Mouse (Mus musculus) stomach, embryonic 16.5 days (tissue): ENCODE measurements around the gene Plbd2. TPM values are rescaled to one million over a fixed set of nuclear protein-coding genes. Genes with fewer than 3 reads are reported as not detected.
"Not testable (repeated sequence)": the region's sequence is repeated elsewhere in the genome, so short reads cannot be mapped to it uniquely, and the experiment has no call there.

Source experiments
- ATAC-seq: fragments of 200-750 bp; cut with Nextera tagmentation; 2 replicates; pipeline ENCODE4 v1.8.0; 2017; ENCODE audit warnings: moderate number of reproducible peaks, moderate TSS enrichment; ENCODE audit not compliant: insufficient read depth, low FRiP score
- H3K27ac ChIP-seq: fragments of 300-500 bp; sonication (generic); 2 replicates; pipeline ENCODE4 v1.5.1; 2014; ENCODE audit warnings: low read length
- H3K27me3 ChIP-seq: fragments of 300-500 bp; sonication (generic); 2 replicates; pipeline ENCODE4 v1.6.1; 2014; ENCODE audit warnings: low read length, control low read depth, mixed read lengths; ENCODE audit not compliant: control insufficient read depth, insufficient read depth
- H3K36me3 ChIP-seq: fragments of 300-500 bp; sonication (generic); 2 replicates; pipeline ENCODE4 v1.6.1; 2014; ENCODE audit warnings: low read length; ENCODE audit not compliant: control insufficient read depth, insufficient read depth
- H3K4me1 ChIP-seq: fragments of 300-500 bp; sonication (generic); 2 replicates; pipeline ENCODE4 v1.6.1; 2014; ENCODE audit warnings: low read length, control low read depth, mixed read lengths; ENCODE audit not compliant: control insufficient read depth, insufficient read depth
- H3K4me2 ChIP-seq: fragments of 300-500 bp; sonication (generic); 2 replicates; pipeline ENCODE4 v1.6.1; 2014; ENCODE audit warnings: low read depth, low read length, mixed read lengths
- H3K4me3 ChIP-seq: fragments of 300-500 bp; sonication (generic); replicated peaks from 2 replicates; pipeline ENCODE4 v1.5.1; 2014; ENCODE audit warnings: mild to moderate bottlenecking, low read length
- H3K9ac ChIP-seq: fragments of 300-500 bp; sonication (generic); 2 replicates; pipeline ENCODE4 v1.6.1; 2014; ENCODE audit warnings: low read length
- H3K9me3 ChIP-seq: fragments of 300-500 bp; sonication (generic); replicated peaks from 2 replicates; pipeline ENCODE4 v1.6.1; 2016; ENCODE audit warnings: low read length, control low read depth; ENCODE audit not compliant: control insufficient read depth
- WGBS: fragments of 180-500 bp; shearing (Covaris S2); extraction: QIAGEN DNeasy Blood & Tissue Kit; methylation state at CpG from one replicate; pipeline ENCODE4 v1.1.7; 2014; 5-methylcytosine and 5-hydroxymethylcytosine counted together
- polyA plus RNA-seq: library from polyadenylated mRNA; unstranded; fragments of >200 nt; fragmentation: Nextera tagmentation; extraction: Ambion mirVana; gene quantifications from 2 replicates; pipeline ENCODE4 v1.2.1, GENCODE M21; 2015

Gene Plbd2
- polyA plus RNA-seq, 1 experiment from 2014 or later = 40.3 TPM

DNA sequence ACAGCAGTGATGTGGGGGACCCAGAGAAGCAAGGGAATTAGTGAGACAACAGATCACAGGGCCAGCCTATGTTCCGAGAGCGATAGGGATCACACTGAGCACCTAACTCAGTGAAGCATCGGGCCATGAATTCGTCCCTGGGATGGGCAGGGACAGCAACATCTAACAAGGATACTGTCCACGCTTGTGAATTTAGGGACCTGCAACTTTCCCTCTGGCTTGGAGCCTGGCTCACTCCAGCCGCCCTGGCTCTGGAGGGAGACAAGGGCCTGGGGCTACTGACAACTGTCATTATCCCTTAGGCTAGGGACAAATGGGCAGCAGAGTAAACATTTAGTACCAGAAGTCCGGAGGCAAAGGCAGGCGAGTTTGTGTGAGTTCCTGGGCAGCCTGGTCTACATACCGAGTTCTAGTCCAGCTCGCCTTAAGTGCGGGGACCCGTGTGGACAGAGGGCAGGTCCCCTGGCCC lies 716 bp downstream of the Plbd2 start:
- H3K4me2 ChIP-seq = peak overlapping the region; percentile 90
- peak overlapping the region; percentile 96 for H3K9ac ChIP-seq
- H3K36me3 ChIP-seq = no peaks in the 10 kb centered on the region
- peak overlapping the region; percentile 93 for H3K4me3 ChIP-seq
- no peaks in the 10 kb centered on the region for H3K9me3 ChIP-seq
- ATAC-seq = no peak
- 6% methylated on average over 12 of the region's 12 CpGs for WGBS
- H3K27ac ChIP-seq = no peak overlapping the region
- no peaks in the 10 kb centered on the region for H3K27me3 ChIP-seq
- H3K4me1 ChIP-seq = peaks cover 17% of the 10 kb centered on the region

DNA sequence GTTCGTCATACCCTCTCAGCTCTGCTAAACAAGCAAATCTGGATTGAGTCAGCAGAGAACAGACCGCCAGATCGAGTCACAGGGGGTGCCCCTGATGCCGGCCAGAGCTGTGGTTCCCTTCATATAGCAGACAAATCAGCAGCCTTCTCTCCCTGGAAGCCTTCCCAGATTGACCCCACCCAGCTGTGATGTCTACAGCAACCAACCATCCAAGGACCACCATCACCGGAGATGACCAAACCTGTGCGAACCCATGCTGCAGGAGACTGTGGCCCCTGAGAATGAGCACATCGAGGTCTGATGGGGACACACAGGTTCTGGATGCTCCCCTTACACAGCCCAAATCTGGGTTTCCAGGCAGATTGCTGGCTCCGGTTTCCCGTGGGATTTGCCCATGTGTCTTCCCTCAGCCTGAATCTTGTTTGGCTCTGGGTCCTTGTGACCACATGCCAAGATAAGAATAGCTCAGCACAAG lies 1.2 kb downstream of the Plbd2 start:
- WGBS = 56% methylated on average over 9 of the region's 9 CpGs
- ATAC-seq = no peak
- Histone ChIP-seq H3K4me2 (peak overlapping the region; percentile 90), H3K36me3 (no peaks in the 10 kb centered on the region), H3K27ac (no peak overlapping the region), H3K4me3 (peak overlapping the region; percentile 93), H3K27me3 (no peaks in the 10 kb centered on the region), H3K9ac (peak overlapping the region; percentile 96), H3K4me1 (peaks cover 17% of the 10 kb centered on the region), H3K9me3 (no peaks in the 10 kb centered on the region)

DNA sequence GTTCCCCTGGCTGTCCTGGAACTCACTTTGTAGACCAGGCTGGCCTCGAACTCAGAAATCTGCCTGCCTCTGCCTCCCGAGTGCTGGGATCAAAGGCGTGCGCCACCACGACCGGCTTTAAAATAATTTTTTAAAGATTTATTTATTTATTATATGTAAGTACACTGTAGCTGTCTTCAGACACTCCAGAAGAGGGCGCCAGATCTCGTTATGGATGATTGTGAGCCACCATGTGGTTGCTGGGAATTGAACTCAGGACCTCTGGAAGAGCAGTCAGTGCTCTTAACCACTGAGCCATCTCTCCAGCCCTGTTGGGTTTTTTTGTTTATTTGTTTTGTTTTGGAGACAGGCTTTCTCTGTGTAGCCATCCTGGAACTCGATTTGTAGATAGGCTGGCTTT lies 2.8 kb downstream of the Plbd2 start:
- H3K4me2 ChIP-seq, H3K27me3 ChIP-seq, H3K27ac ChIP-seq, H3K36me3 ChIP-seq, H3K9ac ChIP-seq, H3K9me3 ChIP-seq, ATAC-seq, H3K4me3 ChIP-seq: not testable (repeated sequence)
- WGBS = 86% methylated on average over 9 of the region's 9 CpGs
- peaks cover 17% of the 10 kb centered on the region for H3K4me1 ChIP-seq

DNA sequence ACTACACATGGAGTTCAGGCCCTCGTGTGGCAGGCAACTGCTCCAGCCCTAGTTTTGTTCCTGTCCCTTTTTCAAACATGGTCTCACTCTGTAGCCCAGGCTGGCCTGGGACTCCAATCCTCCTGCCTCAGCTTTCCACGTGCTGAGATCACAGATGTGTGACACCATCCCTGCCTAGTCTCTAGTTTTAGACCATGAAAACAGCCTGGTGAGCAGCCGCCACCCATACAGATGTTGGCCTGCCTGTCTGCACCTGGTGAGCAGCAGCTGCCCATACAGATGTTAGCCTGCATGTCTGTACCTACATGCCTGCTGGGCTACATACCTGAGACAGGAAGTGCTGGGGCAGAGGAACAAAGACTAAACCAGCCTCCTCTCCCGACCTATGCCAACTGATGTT lies 4.2 kb downstream of the Plbd2 start:
- H3K27ac ChIP-seq = no peak overlapping the region
- 85% methylated on average over 4 of the region's 4 CpGs for WGBS
- no peaks in the 10 kb centered on the region for H3K36me3 ChIP-seq

DNA sequence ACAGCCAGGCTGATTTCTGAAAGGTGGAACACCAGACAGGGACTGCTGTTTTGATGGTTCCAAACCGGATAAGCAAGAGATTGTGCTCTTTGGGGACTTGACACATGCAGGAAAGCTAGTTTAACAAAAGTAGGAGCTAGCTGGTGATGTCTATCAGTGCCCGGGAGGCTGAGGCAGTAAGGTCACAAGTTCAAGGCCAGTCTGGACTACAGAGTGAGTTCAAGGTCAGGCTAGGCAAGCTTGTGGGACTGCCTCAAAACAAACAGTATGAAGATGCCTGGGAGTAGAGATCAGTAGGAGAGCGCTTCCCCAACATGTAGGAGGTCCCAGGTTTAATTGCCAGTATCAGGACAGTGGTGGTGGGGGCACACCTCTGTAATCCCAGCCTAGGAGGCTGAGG lies 6.4 kb downstream of the Plbd2 start:
- ATAC-seq = no peak
- WGBS = 81% methylated on average over 3 of the region's 3 CpGs
- Histone ChIP-seq H3K4me3 (no peak overlapping the region), H3K4me1 (peaks cover 3% of the 10 kb centered on the region), H3K9me3 (no peaks in the 10 kb centered on the region), H3K4me2 (no peak overlapping the region), H3K36me3 (no peaks in the 10 kb centered on the region; the same call in 1 of the 2 replicates), H3K27me3 (no peaks in the 10 kb centered on the region), H3K9ac (no peak overlapping the region), H3K27ac (no peak overlapping the region)

More for the DNA sequence above, 4.2 kb downstream of the Plbd2 start:
- Histone ChIP-seq H3K27me3 (no peaks in the 10 kb centered on the region), H3K9ac (no peak overlapping the region), H3K4me3 (no peak overlapping the region), H3K9me3 (no peaks in the 10 kb centered on the region), H3K4me2 (no peak overlapping the region), H3K4me1 (peaks cover 11% of the 10 kb centered on the region)
- no peak for ATAC-seq

DNA sequence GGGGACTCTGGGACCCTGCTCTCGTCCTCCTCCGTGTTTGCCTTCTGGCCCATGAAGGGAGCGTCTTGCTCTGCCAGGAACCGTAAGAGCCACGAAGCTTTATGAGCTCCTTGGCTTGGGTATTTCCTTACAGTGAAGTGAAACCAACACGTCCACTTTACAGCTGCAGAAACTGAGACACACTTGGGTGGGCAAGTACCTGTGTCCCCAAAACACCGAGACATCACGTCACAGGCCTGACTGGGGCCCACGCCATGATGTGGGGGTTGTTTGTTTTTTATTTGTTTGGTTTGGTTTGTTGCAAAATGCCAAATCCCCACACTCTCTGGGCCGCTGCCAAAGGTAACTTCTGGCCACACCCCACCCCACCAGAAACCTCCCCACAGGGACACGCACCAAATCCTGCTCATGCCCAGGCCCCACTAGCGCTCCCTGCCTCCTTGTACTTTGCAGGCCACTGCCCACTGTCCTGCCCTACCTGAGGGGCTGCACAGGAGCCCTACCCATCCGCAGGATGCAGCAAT lies 7.7 kb downstream of the Plbd2 start:
- Histone ChIP-seq H3K4me2 (no peak overlapping the region), H3K27me3 (no peaks in the 10 kb centered on the region), H3K36me3 (no peaks in the 10 kb centered on the region; the same call in 1 of the 2 replicates), H3K27ac (no peak overlapping the region), H3K4me3 (no peak overlapping the region), H3K4me1 (no peaks in the 10 kb centered on the region), H3K9ac (no peak overlapping the region), H3K9me3 (no peaks in the 10 kb centered on the region)
- WGBS = 90% methylated on average over 13 of the region's 13 CpGs
- no peak for ATAC-seq

DNA sequence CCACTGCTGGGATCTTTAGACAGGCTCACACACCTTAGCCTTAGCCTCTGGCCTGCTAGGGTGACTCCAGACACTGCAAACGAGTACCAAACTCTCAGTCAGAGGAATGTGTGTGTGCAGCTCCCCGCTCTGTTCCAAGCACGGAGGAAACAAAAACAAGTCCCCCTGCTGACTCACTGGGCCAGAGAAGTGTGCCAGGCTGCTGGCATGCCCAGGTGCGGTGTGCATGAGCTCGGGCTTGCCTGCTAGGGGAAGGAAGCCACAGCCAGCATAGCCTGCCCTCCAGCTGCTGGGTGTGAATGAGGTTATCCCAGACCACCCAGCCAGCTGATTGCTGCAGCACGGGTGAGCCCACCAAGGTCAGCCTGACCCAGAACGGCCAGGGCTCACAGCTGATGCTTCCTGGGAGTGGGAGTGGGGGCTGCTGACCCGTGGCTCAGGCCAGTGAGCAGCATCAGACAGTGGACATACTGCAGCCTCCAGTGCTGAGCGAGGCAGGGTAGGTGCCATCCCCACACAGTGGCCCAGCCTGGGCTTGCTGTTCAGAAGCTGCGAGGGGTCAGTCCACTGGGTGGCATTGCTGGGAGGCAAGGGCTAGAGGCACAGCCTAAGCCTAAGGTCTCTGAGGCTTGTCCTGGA lies 8.2 kb downstream of the Plbd2 start:
- Histone ChIP-seq H3K27me3 (no peaks in the 10 kb centered on the region), H3K4me1 (no peaks in the 10 kb centered on the region), H3K9ac (no peak overlapping the region), H3K4me2 (no peak overlapping the region), H3K36me3 (no peaks in the 10 kb centered on the region; the same call in 1 of the 2 replicates), H3K27ac (no peak overlapping the region), H3K4me3 (no peak overlapping the region), H3K9me3 (no peaks in the 10 kb centered on the region)
- WGBS = 79% methylated on average over 10 of the region's 10 CpGs
- ATAC-seq = no peak

DNA sequence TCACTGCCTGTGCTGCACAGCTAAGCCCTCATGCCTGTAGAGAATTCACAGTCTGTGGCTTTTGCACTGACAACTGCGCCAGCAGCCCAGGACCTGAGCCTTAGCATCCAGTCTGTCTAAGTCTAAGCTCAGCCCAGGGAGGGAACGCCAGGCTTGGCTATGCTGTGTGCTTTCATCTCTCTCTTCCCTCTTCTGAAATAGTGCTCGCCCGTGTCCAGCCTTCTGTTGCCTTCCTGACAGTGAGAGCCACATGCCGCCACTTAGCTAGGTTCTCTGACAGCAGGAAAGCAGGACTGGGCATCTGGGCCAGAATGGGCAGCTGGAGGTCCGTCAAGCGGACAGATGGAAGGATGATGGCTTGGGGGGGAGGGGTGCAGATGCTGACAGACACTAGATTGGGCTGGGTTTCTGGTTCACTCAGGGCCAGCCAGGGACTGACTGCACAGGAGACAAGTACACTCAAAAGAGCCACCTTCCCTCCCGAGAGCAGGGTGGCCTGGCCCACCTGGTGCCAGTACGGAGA lies 9.5 kb downstream of the Plbd2 start:
- WGBS = 86% methylated on average over 9 of the region's 9 CpGs
- ATAC-seq = no peak
- no peaks in the 10 kb centered on the region for H3K27me3 ChIP-seq
- H3K27ac ChIP-seq = no peak overlapping the region
- H3K9ac ChIP-seq = no peak overlapping the region
- H3K4me1 ChIP-seq = no peaks in the 10 kb centered on the region
- no peak overlapping the region for H3K4me3 ChIP-seq
- H3K36me3 ChIP-seq = no peaks in the 10 kb centered on the region; the same call in 1 of the 2 replicates
- H3K4me2 ChIP-seq = no peak overlapping the region
- no peaks in the 10 kb centered on the region for H3K9me3 ChIP-seq

DNA sequence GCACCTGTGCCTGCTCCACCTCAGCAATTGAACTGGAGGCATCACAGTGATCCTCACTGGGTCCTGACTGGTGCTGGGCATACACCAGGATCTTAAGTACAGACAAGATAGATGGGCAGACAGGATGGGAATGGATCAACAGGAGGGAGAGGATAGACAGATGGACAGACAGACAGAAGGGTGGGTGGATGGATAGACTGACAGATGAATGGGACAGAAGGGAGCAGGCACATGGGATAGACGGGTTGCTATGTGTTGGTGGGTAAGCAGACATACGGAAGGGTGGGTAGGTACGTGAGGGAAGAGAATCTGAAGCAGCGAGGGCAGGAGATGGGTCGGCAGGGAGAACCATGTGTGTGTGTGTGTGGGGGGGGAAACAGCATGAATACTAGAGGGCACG lies 10.0 kb downstream of the Plbd2 start:
- H3K27me3 ChIP-seq = no peaks in the 10 kb centered on the region
- no peak overlapping the region for H3K27ac ChIP-seq
- H3K36me3 ChIP-seq = peaks cover under 1% of the 10 kb centered on the region
- no peak overlapping the region for H3K4me3 ChIP-seq
- H3K4me2 ChIP-seq = no peak overlapping the region
- no peaks in the 10 kb centered on the region for H3K9me3 ChIP-seq
- H3K9ac ChIP-seq = no peak overlapping the region
- ATAC-seq = no peak
- H3K4me1 ChIP-seq = no peaks in the 10 kb centered on the region
- WGBS = 93% methylated on average over 6 of the region's 6 CpGs
